Mouse (Mus musculus) embryo, embryonic 10 days (tissue): ENCODE measurements around the gene Slc35b4.

Experiments used
- DNase-seq: peaks from one replicate; pipeline ENCODE4 v3.0.0-alpha.2; 2015; ENCODE audit warnings: low spot score

Gene Slc35b4

DNA sequence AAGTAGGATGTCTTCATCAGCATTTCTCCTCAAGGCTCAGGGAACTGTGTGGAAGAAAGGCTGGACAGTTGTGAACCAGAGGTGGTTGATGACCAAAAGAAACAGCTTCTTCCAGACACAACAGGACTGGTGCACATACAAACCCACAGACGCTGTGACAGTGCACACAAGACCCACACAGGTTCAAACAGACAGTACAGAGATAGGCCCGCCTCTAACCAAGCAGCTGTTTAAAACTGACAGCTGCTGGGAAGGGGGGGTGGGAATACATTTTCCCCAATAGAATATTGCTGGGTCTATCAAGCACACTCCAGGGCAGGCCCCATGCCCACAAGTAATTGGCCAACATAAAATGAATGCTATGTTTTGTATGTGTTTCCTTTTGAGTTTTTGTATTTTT lies 52.5 kb downstream of the Slc35b4 start:
- DNase-seq, result no peak

DNA sequence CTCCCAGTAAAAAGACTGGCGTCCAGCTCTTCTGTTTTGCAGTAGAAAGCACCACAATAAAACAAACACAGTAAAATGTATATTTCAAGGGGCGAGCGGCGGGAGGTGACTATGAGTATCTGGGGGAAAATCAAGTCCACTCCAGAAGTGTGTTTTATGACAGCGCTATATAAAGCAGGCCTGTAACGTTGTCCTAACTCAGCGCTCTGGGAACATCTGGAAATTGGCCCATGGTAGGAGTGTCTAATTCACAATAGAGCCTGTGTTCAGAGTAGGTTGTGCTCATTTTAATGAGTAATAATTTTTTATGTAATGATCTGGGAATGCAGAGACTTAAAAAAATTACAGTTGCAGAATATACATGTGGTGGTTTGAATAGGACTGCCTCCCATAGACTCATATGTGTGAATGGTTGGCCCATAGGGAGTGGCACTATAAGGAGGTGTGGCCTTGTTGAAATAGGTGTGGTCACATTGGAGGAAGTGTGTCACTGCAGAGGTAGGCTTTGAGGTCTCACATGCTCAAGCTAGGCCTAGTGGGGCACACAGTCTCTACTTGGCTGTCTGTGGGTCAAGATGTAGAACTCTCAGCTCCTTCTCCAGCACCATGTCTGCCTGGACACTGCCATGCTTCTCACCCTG lies 60.0 kb downstream of the Slc35b4 start:
- no peak for DNase-seq

DNA sequence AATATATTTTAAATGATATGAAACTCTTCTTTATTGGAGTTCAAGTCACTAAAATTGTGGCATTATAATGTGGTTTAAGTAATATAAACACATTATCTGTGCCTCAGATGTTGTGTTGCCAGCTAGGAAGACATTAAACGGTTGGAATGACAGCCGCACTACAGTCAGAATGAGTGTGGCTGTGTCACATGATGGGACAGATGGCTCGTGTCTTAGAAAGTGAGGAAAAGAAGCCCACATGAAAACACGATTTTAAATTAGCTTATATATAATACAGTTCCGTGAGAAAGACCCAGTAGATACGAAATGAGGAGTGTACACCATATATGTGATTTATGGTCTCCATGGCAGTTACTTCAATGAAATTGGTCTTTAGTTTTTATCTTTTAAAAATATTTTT lies 65.5 kb downstream of the Slc35b4 start:
- DNase-seq, result no peak

DNA sequence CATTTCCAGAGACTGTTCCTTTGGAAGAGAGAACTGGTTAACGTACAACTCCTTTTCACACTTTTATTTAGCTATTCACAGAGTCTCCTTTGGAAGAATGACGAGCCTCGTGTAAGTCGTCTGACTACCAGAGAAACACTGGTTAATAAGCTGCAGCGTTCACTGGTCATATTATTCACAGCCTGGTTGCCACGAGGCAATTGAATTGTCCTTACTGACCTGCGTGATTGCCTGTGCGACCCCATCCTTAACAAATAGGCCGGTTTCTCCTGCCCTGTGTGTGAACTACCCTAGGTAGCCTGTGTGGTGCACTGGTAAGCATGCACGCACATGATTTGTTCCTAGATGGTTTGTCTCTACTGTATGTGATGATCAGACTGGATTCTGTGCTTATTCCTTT lies 66.3 kb downstream of the Slc35b4 start:
- no peak for DNase-seq
